Mouse (Mus musculus) left cerebral cortex, adult 8-10 months (tissue): ENCODE measurements around the gene Cfdp1. TPM values are rescaled to one million over a fixed set of nuclear protein-coding genes. Genes with fewer than 3 reads are reported as not detected.

ENCODE experiments used
- DNase-seq, 2 experiments: peaks; one replicate each; pipeline ENCODE4 v3.0.0; 2022; ENCODE audit warnings: low spot score in 2 of 2
- total RNA-seq, 4 experiments: library from RNA; stranded (reverse); gene quantifications; 2 replicates each; pipeline ENCODE4 v1.2.4; 2022

Gene Cfdp1
- total RNA-seq, 4 experiments from 2014 or later: 67.7 to 86.2 (median 79.4) TPM

DNA sequence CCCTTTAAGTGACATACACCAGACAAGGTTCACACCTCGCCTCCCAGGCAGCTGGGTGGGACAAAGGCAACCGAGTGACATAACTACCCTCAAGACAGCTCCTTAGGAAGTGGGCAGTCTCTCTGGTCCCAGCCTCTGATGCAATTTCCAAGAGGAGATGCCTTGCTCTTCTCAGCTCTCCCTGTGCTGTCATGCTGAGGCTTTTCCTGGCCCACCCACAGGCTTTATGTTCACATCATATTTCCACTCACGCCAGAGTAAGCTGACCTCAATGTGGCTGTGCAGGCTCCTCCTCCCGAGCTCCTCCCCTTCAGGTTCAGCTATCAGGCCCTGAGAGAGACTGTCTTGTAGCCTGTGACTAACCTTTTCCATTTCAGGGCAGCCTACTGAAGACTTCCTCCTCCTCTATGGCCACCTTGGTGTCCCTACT, 134.0 kb downstream of the Cfdp1 start:
- no peak for DNase-seq

DNA sequence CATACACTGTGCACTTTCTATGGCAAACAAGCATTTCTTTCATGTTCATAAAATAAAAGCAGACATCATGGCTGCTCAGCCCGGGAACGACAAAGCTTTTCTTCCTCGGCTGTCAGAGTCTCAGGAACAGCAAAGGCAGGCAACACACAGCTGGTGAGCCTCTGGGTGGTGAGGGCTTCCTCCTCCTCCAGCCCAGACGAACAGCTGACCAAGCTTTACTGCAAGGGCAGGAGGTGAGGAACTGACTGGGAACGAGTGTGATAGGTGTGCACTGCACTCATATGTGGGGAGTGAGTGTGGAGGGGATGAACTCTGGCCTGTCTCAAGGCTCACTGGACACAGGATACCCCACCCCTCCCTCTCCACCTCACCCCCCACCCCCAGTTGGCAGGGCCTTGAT, 135.2 kb downstream of the Cfdp1 start:
- DNase-seq: no peak

Other genes with a start within 250 kb of the Cfdp1 start
- gene Ldhd, start 223.9 kb downstream of the Cfdp1 start, total RNA-seq: 10 to 100 TPM; 10.6 to 11.4 (median 10.8) TPM
- gene Zfp1, start 210.9 kb downstream of the Cfdp1 start, total RNA-seq: 10 to 100 TPM; 22.1 to 25.2 (median 24.1) TPM
- not detected for gene Ctrb1, start 163.3 kb downstream of the Cfdp1 start, total RNA-seq
- 10 to 100 TPM; 49.4 to 54.6 (median 53.5) TPM for gene Bcar1, start 110.5 kb downstream of the Cfdp1 start, total RNA-seq
- gene Tmem170, start 22.5 kb upstream of the Cfdp1 start, total RNA-seq: 1 to 10 TPM; 3.4 to 4.1 (median 3.6) TPM
- gene Chst5, start 56.2 kb upstream of the Cfdp1 start, total RNA-seq: under 1 TPM; 0.30 to 0.80 (median 0.53) TPM
- gene Tmem231, start 79.6 kb upstream of the Cfdp1 start, total RNA-seq: 10 to 100 TPM; 11.6 to 13.2 (median 12.5) TPM
- 100 to 1,000 TPM; 211 to 236 (median 227) TPM for gene Gabarapl2, start 86.4 kb upstream of the Cfdp1 start, total RNA-seq
- gene Adat1, start 138.0 kb upstream of the Cfdp1 start, total RNA-seq: 1 to 10 TPM; 5.3 to 8.0 (median 5.9) TPM
- 10 to 100 TPM; 80.3 to 90.3 (median 84.7) TPM for gene Kars, start 157.0 kb upstream of the Cfdp1 start, total RNA-seq
- gene Terf2ip, start 157.1 kb upstream of the Cfdp1 start, total RNA-seq: 10 to 100 TPM; 38.9 to 42.5 (median 40.4) TPM
- under 1 TPM in 1 of 4 experiments, not detected in 3; 0.30 TPM for gene Gm6793, start 160.7 kb upstream of the Cfdp1 start, total RNA-seq